Mouse (Mus musculus) gonadal fat pad, adult 2 months (tissue): ENCODE results near the gene Bglap. TPM values are rescaled to one million over a fixed set of nuclear protein-coding genes. Genes with fewer than 3 reads are reported as not detected.
A peak's percentile ranks its signal among the peaks of the same experiment; 100 is the strongest.

Source experiments
- DNase-seq: peaks from one replicate; pipeline ENCODE4 v3.0.0-alpha.2; 2012; ENCODE audit warnings: low read depth
- polyA plus RNA-seq: library from polyadenylated mRNA; depleted of rRNA; stranded (reverse); fragments of >200 nt; gene quantifications from 2 replicates; pipeline ENCODE4 v1.2.3, GENCODE M21; 2012; rRNA removed

Gene Bglap
- polyA plus RNA-seq, 1 experiment, result not detected

DNA sequence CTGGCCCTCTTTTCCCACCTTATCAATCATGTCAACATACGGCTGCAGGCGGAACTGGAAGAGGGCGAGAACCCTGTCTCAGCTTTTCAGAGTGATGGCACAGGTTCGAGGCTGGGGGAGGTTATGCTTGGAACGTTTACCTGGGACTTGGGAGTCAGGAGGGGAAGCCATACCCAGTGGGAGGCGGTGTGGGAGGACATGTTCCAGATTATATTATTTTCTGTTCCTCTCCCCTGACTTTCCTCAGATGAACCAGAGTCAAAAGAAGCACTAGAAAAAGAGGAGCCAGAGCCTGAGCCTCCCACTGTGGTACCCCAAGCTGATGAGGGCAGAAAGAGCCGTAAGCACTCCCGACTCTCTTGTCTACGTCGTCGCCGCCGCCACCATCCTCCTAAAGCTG lies 33.5 kb downstream of the Bglap start:
- DNase-seq, result no peak

DNA sequence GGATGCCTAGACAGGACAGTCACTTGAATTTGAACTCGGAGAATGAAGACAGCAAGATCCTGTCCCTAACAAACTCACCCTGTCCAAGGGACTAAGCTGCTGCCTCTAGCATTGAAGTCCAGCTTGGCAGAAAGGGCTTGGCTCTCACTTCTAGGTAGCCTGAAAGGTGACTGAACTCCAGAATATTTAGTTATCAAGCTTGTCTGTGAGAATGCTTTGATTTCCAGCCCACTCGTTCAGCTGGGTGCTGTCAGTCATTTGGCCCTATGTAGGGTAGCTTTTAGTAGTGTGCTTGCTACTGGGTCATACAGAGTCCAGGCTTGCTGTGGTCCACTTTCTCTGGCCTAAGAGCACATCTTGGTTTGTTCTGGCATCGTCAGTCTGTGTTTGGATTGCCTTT lies 45.3 kb downstream of the Bglap start:
- no peak for DNase-seq

DNA sequence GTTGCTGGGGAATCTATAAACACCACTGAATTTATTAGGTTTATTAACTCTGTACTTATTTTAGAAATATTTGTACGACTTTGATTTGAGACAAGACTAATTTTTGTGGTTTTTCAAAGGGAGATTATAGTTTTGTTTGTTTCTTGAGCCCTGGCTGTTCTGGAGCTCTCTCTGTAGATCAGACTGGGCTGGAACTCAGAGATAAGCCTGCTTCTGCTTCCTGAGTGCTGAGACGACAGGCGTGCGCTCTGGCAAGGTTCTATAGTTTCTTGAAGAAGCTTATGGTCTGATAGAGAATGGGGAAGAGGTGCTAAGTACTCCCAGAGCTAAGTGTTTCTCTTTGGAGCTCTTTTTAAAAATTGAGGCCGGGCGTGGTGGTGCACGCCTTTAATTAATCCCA lies 45.9 kb downstream of the Bglap start:
- no peak for DNase-seq

GRCm38 (mm10) chr3:88337367-88338020 lies 46.8 kb downstream of the Bglap start:
- DNase-seq, result peak; percentile 79

- peak; percentile 49 for DNase-seq
Measured at GRCm38 (mm10) chr3:88336058-88337013, 47.9 kb downstream of the Bglap start, which contains the start of the genes Tmem79 and Smg5. Tmem79 (minus strand) TSS chr3:88336148. Smg5 (plus strand) TSS chr3:88336260.

- DNase-seq, result no peak
Measured at GRCm38 (mm10) chr3:88335436-88336053, 48.7 kb downstream of the Bglap start.

GRCm38 (mm10) chr3:88334902-88335435 lies 49.3 kb downstream of the Bglap start:
- no peak for DNase-seq

- peak; percentile 63 for DNase-seq
Measured at GRCm38 (mm10) chr3:88334029-88334658, 50.1 kb downstream of the Bglap start.

Other genes with a start within 250 kb of the Bglap start
- 39.5 and 41.9 TPM in 2 replicates for gene Mef2d, start 242.1 kb downstream of the Bglap start, polyA plus RNA-seq
- 33.0 TPM in 2 replicates for gene Rhbg, start 129.8 kb downstream of the Bglap start, polyA plus RNA-seq
- gene Gm38392, start 97.3 kb downstream of the Bglap start, polyA plus RNA-seq, result 0.09 and 0.10 TPM in 2 replicates
- gene Tsacc, start 87.5 kb downstream of the Bglap start, polyA plus RNA-seq, result 9.8 and 10.7 TPM in 2 replicates
- gene Cct3, start 87.3 kb downstream of the Bglap start, polyA plus RNA-seq, result 103 and 134 TPM in 2 replicates
- gene Glmp, start 59.4 kb downstream of the Bglap start, polyA plus RNA-seq, result 255 and 271 TPM in 2 replicates
- gene Tmem79, start 48.3 kb downstream of the Bglap start, polyA plus RNA-seq, result 17.8 and 19.6 TPM in 2 replicates
- gene Smg5, start 48.2 kb downstream of the Bglap start, polyA plus RNA-seq, result 50.4 and 64.5 TPM in 2 replicates
- gene Paqr6, start 19.9 kb downstream of the Bglap start, polyA plus RNA-seq, result 11.8 and 14.2 TPM in 2 replicates
- 214 and 266 TPM in 2 replicates for gene Bglap3, start 11.7 kb downstream of the Bglap start, polyA plus RNA-seq
- 0.39 TPM in 1 of 2 replicates, not detected in the other for gene Bglap2, start 5.8 kb downstream of the Bglap start, polyA plus RNA-seq
- 23.9 and 31.0 TPM in 2 replicates for gene Pmf1, start 25.9 kb upstream of the Bglap start, polyA plus RNA-seq
- 39.1 and 45.0 TPM in 2 replicates for gene Slc25a44, start 40.7 kb upstream of the Bglap start, polyA plus RNA-seq
- gene Sema4a, start 76.7 kb upstream of the Bglap start, polyA plus RNA-seq, result 100 and 129 TPM in 2 replicates
- 125 and 138 TPM in 2 replicates for gene Lmna, start 125.5 kb upstream of the Bglap start, polyA plus RNA-seq
- 2.0 and 2.6 TPM in 2 replicates for gene Mex3a, start 147.9 kb upstream of the Bglap start, polyA plus RNA-seq
- gene Rab25, start 163.8 kb upstream of the Bglap start, polyA plus RNA-seq, result 75.6 and 92.5 TPM in 2 replicates
- gene Lamtor2, start 168.6 kb upstream of the Bglap start, polyA plus RNA-seq, result 164 and 193 TPM in 2 replicates
- gene Ubqln4, start 169.3 kb upstream of the Bglap start, polyA plus RNA-seq, result 68.4 and 69.1 TPM in 2 replicates
- gene Ssr2, start 191.4 kb upstream of the Bglap start, polyA plus RNA-seq, result 323 and 341 TPM in 2 replicates
- 49.5 and 64.5 TPM in 2 replicates for gene Arhgef2, start 221.5 kb upstream of the Bglap start, polyA plus RNA-seq